ENCODE assay signal across 18 mouse cellular contexts in genomic region chr2:131060784-131061183, GRCm38 (mm10). TPM values are rescaled to one million over a fixed set of nuclear protein-coding genes. Genes with fewer than 3 reads are reported as not detected.
DNase-seq lines count a peak whose midpoint lies in the region; ATAC-seq and TF ChIP-seq lines count a peak whose summit lies in the region.
"Had no signal": no experiment of that assay in that cellular context is flagged by ENCODE, and none has a peak within 500 bp of the region (broad histone marks: within the 10 kb centered on the region; RNA-seq: fewer than 3 reads in every experiment).

No protein-coding gene starts in this region.

- peaks cover 33% of the 10 kb centered on the region for H3K4me1 ChIP-seq in forebrain, embryonic 10.5 days
- H3K4me1 ChIP-seq in forebrain, postnatal 0 days (ENCODE audit: insufficient read depth): no peaks in the 10 kb centered on the region
- peaks cover 36% of the 10 kb centered on the region for H3K4me1 ChIP-seq in heart, postnatal 0 days (ENCODE audit: control insufficient read depth, insufficient read depth)
- H3K4me1 ChIP-seq in embryonic facial prominence, embryonic 14.5 days (ENCODE audit: control insufficient read depth, insufficient read depth, low read length): peaks cover 42% of the 10 kb centered on the region

- H3K9me3 ChIP-seq in forebrain, embryonic 10.5 days: no peaks in the 10 kb centered on the region
- no peaks in the 10 kb centered on the region for H3K9me3 ChIP-seq in forebrain, postnatal 0 days (ENCODE audit: low read length)
- no peaks in the 10 kb centered on the region for H3K9me3 ChIP-seq in heart, postnatal 0 days (replicated peaks; ENCODE audit: control insufficient read depth, low read length)
- H3K9me3 ChIP-seq in embryonic facial prominence, embryonic 14.5 days (ENCODE audit: control insufficient read depth, low read length): no peaks in the 10 kb centered on the region
- H3K9me3 ChIP-seq: lung, embryonic 15.5 days; midbrain, embryonic 15.5 days had no signal

- no peak for DNase-seq in forebrain, embryonic 10.5 days (ENCODE audit: extremely low spot score, low spot score)
- no peak for DNase-seq in forebrain, postnatal 0 days
- DNase-seq in heart, postnatal 0 days (ENCODE audit: low spot score): no peak
- no peak for DNase-seq in heart, postnatal 14 days
- peak; percentile 86 for DNase-seq in embryonic facial prominence, embryonic 14.5 days (ENCODE audit: low spot score)
- DNase-seq in mesoderm, embryonic 11.5 days (ENCODE audit: low read depth, low spot score): peak; percentile 31
- no peak for DNase-seq in gastrocnemius, postnatal 4 days (ENCODE audit: low spot score in 2 of 2)
- DNase-seq in right cerebral cortex, postnatal 25 days: no peak
- DNase-seq: adrenal gland, postnatal 36 days; kidney, adult 9 months; kidney, postnatal 4 days; layer of hippocampus, postnatal 36 days; thymus, postnatal 36 days had no signal

- no peak overlapping the region for H3K9ac ChIP-seq in forebrain, postnatal 0 days
- H3K9ac ChIP-seq in heart, postnatal 0 days (replicated peaks; ENCODE audit: low read depth, low read length): no peak overlapping the region
- no peak overlapping the region for H3K9ac ChIP-seq in embryonic facial prominence, embryonic 14.5 days (ENCODE audit: low read depth, low read length)
- H3K9ac ChIP-seq: lung, embryonic 15.5 days; midbrain, embryonic 15.5 days had no signal

- WGBS in forebrain, embryonic 10.5 days: 58% methylated on average over 6 of the region's 6 CpGs
- 76% methylated on average over 6 of the region's 6 CpGs for WGBS in forebrain, postnatal 0 days
- 55% methylated on average over 6 of the region's 6 CpGs for WGBS in heart, postnatal 0 days
- WGBS in embryonic facial prominence, embryonic 14.5 days: 26% methylated on average over 6 of the region's 6 CpGs

- intact Hi-C loops in heart, postnatal 14 days (cut with DNase I): no loop called here

- TF ChIP-seq EP300 in heart, postnatal 0 days (IDR thresholded peaks at IDR 0.05; ENCODE audit: low read depth): no peak

- no peak overlapping the region for H3K4me3 ChIP-seq in forebrain, embryonic 10.5 days
- no peak overlapping the region for H3K4me3 ChIP-seq in forebrain, postnatal 0 days (ENCODE audit: low read depth, low read length)
- no peak overlapping the region for H3K4me3 ChIP-seq in heart, postnatal 0 days (ENCODE audit: low read depth, low read length)
- no peak overlapping the region for H3K4me3 ChIP-seq in embryonic facial prominence, embryonic 14.5 days (ENCODE audit: low read depth, low read length)
- H3K4me3 ChIP-seq: lung, embryonic 15.5 days; midbrain, embryonic 15.5 days had no signal

- no peaks in the 10 kb centered on the region for H3K36me3 ChIP-seq in forebrain, embryonic 10.5 days (replicated peaks)
- no peaks in the 10 kb centered on the region for H3K36me3 ChIP-seq in forebrain, postnatal 0 days (ENCODE audit: insufficient read depth)
- no peaks in the 10 kb centered on the region for H3K36me3 ChIP-seq in heart, postnatal 0 days (replicated peaks; ENCODE audit: control insufficient read depth, insufficient read depth, low read length)
- H3K36me3 ChIP-seq in embryonic facial prominence, embryonic 14.5 days (ENCODE audit: control insufficient read depth, insufficient read depth, low read length): no peaks in the 10 kb centered on the region
- H3K36me3 ChIP-seq: lung, embryonic 15.5 days; midbrain, embryonic 15.5 days had no signal

- peak overlapping the region; percentile 49; the same call in 1 of the 2 replicates for H3K27ac ChIP-seq in forebrain, embryonic 10.5 days
- no peak overlapping the region for H3K27ac ChIP-seq in forebrain, postnatal 0 days (ENCODE audit: low read depth, low read length)
- H3K27ac ChIP-seq in heart, postnatal 0 days (ENCODE audit: low read depth): peak overlapping the region; percentile 13; the same call in 1 of the 2 replicates
- H3K27ac ChIP-seq in embryonic facial prominence, embryonic 14.5 days (replicated peaks; ENCODE audit: low read depth, low read length): peak overlapping the region; percentile 78
- H3K27ac ChIP-seq: lung, embryonic 15.5 days; midbrain, embryonic 15.5 days had no signal

- peaks cover 87% of the 10 kb centered on the region for H3K27me3 ChIP-seq in forebrain, embryonic 10.5 days (ENCODE audit: poor library complexity, severe bottlenecking)
- peaks cover 15% of the 10 kb centered on the region for H3K27me3 ChIP-seq in forebrain, postnatal 0 days (ENCODE audit: insufficient read depth, low read length)
- H3K27me3 ChIP-seq in heart, postnatal 0 days (ENCODE audit: control insufficient read depth, insufficient read depth, low read length): peaks cover 25% of the 10 kb centered on the region
- H3K27me3 ChIP-seq in embryonic facial prominence, embryonic 14.5 days (replicated peaks; ENCODE audit: control insufficient read depth, insufficient read depth, low read length): peaks cover 16% of the 10 kb centered on the region

- TF ChIP-seq CTCF in forebrain, postnatal 0 days (IDR thresholded peaks at IDR 0.05; ENCODE audit: low read depth): no peak
- TF ChIP-seq CTCF in heart, postnatal 0 days (IDR thresholded peaks at IDR 0.05; ENCODE audit: low read depth): no peak

- no peak for ATAC-seq in forebrain, postnatal 0 days
- ATAC-seq in heart, postnatal 0 days (ENCODE audit: insufficient read depth, low read depth): no peak
- peak; percentile 32; the same call in 1 of the 2 replicates for ATAC-seq in embryonic facial prominence, embryonic 14.5 days (ENCODE audit: low read depth)
- ATAC-seq: midbrain, embryonic 15.5 days had no signal

- no peak overlapping the region for H3K4me2 ChIP-seq in forebrain, postnatal 0 days (ENCODE audit: low read depth)
- H3K4me2 ChIP-seq in heart, postnatal 0 days (ENCODE audit: low read depth, low read length): no peak overlapping the region; the same call in 1 of the 2 replicates
- H3K4me2 ChIP-seq in embryonic facial prominence, embryonic 14.5 days (ENCODE audit: low read depth, low read length): peak overlapping the region; percentile 64
- H3K4me2 ChIP-seq: liver, embryonic 11.5 days; lung, embryonic 15.5 days; midbrain, embryonic 15.5 days had no signal

RNA-seq across cellular contexts. Expression of gene Adam33, which starts 2.8 kb away (rescaled TPM):
- 0.63 TPM in 1 of 2 replicates, not detected in the other for polyA plus RNA-seq in forebrain, embryonic 10.5 days (2016; fragmentation: Nextera tagmentation; extraction: Ambion mirVana)
- total RNA-seq in forebrain, postnatal 0 days (2014; rRNA removed): 0.77 and 3.1 TPM in 2 replicates
- 0.82 and 0.85 TPM in 2 replicates for polyA plus RNA-seq in forebrain, postnatal 0 days (2015; fragmentation: Nextera tagmentation; extraction: Ambion mirVana)
- 9.4 and 10.3 TPM in 2 replicates for total RNA-seq in heart, postnatal 0 days (2014; rRNA removed; ENCODE audit: low replicate concordance)
- polyA plus RNA-seq in heart, postnatal 0 days (2015; fragmentation: Nextera tagmentation; extraction: Ambion mirVana): 4.8 and 5.2 TPM in 2 replicates
- total RNA-seq in heart, postnatal 14 days (2021): 1 to 10 TPM; 1.1 to 3.0 TPM
- polyA plus RNA-seq in embryonic facial prominence, embryonic 14.5 days (2014; fragmentation: Nextera tagmentation; extraction: Ambion mirVana): 18.4 and 22.7 TPM in 2 replicates
- total RNA-seq in gastrocnemius, postnatal 4 days (2021): 10 to 100 TPM; 13.2 to 15.2 TPM
- total RNA-seq: megakaryocyte progenitor cell, adult 5-6 weeks had no signal

RNA-seq across cellular contexts. Expression of gene Gfra4, which starts 17.9 kb away (rescaled TPM):
- polyA plus RNA-seq in forebrain, embryonic 10.5 days (2016; fragmentation: Nextera tagmentation; extraction: Ambion mirVana): 3.1 and 3.3 TPM in 2 replicates
- 39.8 and 52.0 TPM in 2 replicates for total RNA-seq in forebrain, postnatal 0 days (2014; rRNA removed)
- 53.7 and 61.9 TPM in 2 replicates for polyA plus RNA-seq in forebrain, postnatal 0 days (2015; fragmentation: Nextera tagmentation; extraction: Ambion mirVana)
- 0.19 and 10.7 TPM in 2 replicates for total RNA-seq in heart, postnatal 0 days (2014; rRNA removed; ENCODE audit: low replicate concordance)
- polyA plus RNA-seq in heart, postnatal 0 days (2015; fragmentation: Nextera tagmentation; extraction: Ambion mirVana): 2.2 and 2.9 TPM in 2 replicates
- 1 to 10 TPM; 5.1 to 8.0 TPM for total RNA-seq in heart, postnatal 14 days (2021)
- 31.5 and 32.0 TPM in 2 replicates for polyA plus RNA-seq in embryonic facial prominence, embryonic 14.5 days (2014; fragmentation: Nextera tagmentation; extraction: Ambion mirVana)
- total RNA-seq in gastrocnemius, postnatal 4 days (2021): 1 to 10 TPM; 5.5 to 6.5 TPM
- total RNA-seq: CH12.LX; megakaryocyte progenitor cell, adult 5-6 weeks had no signal

RNA-seq across cellular contexts. Expression of gene Siglec1, which starts 25.8 kb away (rescaled TPM):
- polyA plus RNA-seq in forebrain, embryonic 10.5 days (2016; fragmentation: Nextera tagmentation; extraction: Ambion mirVana): 0.09 and 0.12 TPM in 2 replicates
- total RNA-seq in forebrain, postnatal 0 days (2014; rRNA removed): 0.62 and 1.7 TPM in 2 replicates
- 0.18 and 0.19 TPM in 2 replicates for polyA plus RNA-seq in forebrain, postnatal 0 days (2015; fragmentation: Nextera tagmentation; extraction: Ambion mirVana)
- total RNA-seq in heart, postnatal 0 days (2014; rRNA removed; ENCODE audit: low replicate concordance): 2.2 and 3.4 TPM in 2 replicates
- polyA plus RNA-seq in heart, postnatal 0 days (2015; fragmentation: Nextera tagmentation; extraction: Ambion mirVana): 0.20 and 0.27 TPM in 2 replicates
- 1 to 10 TPM; 1.3 to 1.5 TPM for total RNA-seq in heart, postnatal 14 days (2021)
- 0.58 and 0.70 TPM in 2 replicates for polyA plus RNA-seq in embryonic facial prominence, embryonic 14.5 days (2014; fragmentation: Nextera tagmentation; extraction: Ambion mirVana)
- total RNA-seq in gastrocnemius, postnatal 4 days (2021): 1 to 10 TPM; 2.5 to 2.9 TPM
- total RNA-seq: CH12.LX had no signal

Comparison
In these comparisons a context has a peak if more than half of its experiments do, and no peak if none do; other contexts are left out.
1. DNase-seq: peak in embryonic facial prominence, embryonic 14.5 days (single experiment) and mesoderm, embryonic 11.5 days (single experiment); none in forebrain, embryonic 10.5 days (single experiment), forebrain, postnatal 0 days (single experiment), heart, postnatal 0 days (single experiment), heart, postnatal 14 days (0 of 2), gastrocnemius, postnatal 4 days (0 of 2) and right cerebral cortex, postnatal 25 days (single experiment).